Mouse (Mus musculus) E14TG2a.4 (cell line): Measurements from ENCODE around the gene Fgf15.

Source experiments
- CTCF ChIP-seq: conservative IDR thresholded peaks from 2 replicates; pipeline ENCODE4 v1.5.1; 2014; ENCODE audit warnings: low read length
- POU5F1 ChIP-seq: IDR thresholded peaks from 2 replicates; pipeline ENCODE4 v1.6.1; 2014; ENCODE audit warnings: low read length, borderline replicate concordance

GRCm38 (mm10) chr7:144857826-144858342 lies 38.4 kb upstream of the Fgf15 start:
- no peak for TF ChIP-seq CTCF
- no peak for TF ChIP-seq POU5F1
